Mouse (Mus musculus) liver, embryonic 15.5 days (tissue): Measurements from ENCODE around the gene Tlx1. TPM values are rescaled to one million over a fixed set of nuclear protein-coding genes. Genes with fewer than 3 reads are reported as not detected.
A peak's percentile ranks its signal among the peaks of the same experiment; 100 is the strongest.

ENCODE experiments used
- ATAC-seq: fragments of 200-750 bp; cut with Nextera tagmentation; 2 replicates; pipeline ENCODE4 v1.8.0; 2017; ENCODE audit warnings: moderate number of reproducible peaks, mild to moderate bottlenecking, moderate library complexity; ENCODE audit not compliant: insufficient read depth
- H3K27ac ChIP-seq: fragments of 300-500 bp; sonication (generic); replicated peaks from 2 replicates; pipeline ENCODE4 v1.5.1; 2015; ENCODE audit warnings: mild to moderate bottlenecking, inconsistent platforms
- H3K27me3 ChIP-seq: fragments of 300-500 bp; sonication (generic); 2 replicates; pipeline ENCODE4 v1.6.1; 2015; ENCODE audit warnings: mild to moderate bottlenecking, inconsistent platforms
- H3K36me3 ChIP-seq: fragments of 300-500 bp; sonication (generic); replicated peaks from 2 replicates; pipeline ENCODE4 v1.6.1; 2015; ENCODE audit warnings: moderate library complexity, mild to moderate bottlenecking, inconsistent platforms
- H3K4me1 ChIP-seq: fragments of 300-500 bp; sonication (generic); replicated peaks from 2 replicates; pipeline ENCODE4 v1.6.1; 2015; ENCODE audit warnings: inconsistent platforms
- H3K4me2 ChIP-seq: fragments of 300-500 bp; sonication (generic); 2 replicates; pipeline ENCODE4 v1.6.1; 2015; ENCODE audit warnings: moderate library complexity, mild to moderate bottlenecking, inconsistent platforms
- H3K4me3 ChIP-seq: fragments of 300-500 bp; sonication (generic); replicated peaks from 2 replicates; pipeline ENCODE4 v1.5.1; 2015; ENCODE audit warnings: mild to moderate bottlenecking, inconsistent platforms
- H3K9ac ChIP-seq: fragments of 300-500 bp; sonication (generic); 2 replicates; pipeline ENCODE4 v1.6.1; 2015; ENCODE audit warnings: moderate library complexity, mild to moderate bottlenecking, inconsistent platforms
- H3K9me3 ChIP-seq: fragments of 300-500 bp; sonication (generic); replicated peaks from 2 replicates; pipeline ENCODE4 v1.6.1; 2016; ENCODE audit warnings: inconsistent platforms
- WGBS: fragments of 180-500 bp; shearing (Covaris S2); methylation state at CpG from one replicate; pipeline ENCODE4 v1.1.7; 2015; ENCODE audit warnings: mixed read lengths; ENCODE audit not compliant: insufficient replicate concordance; 5-methylcytosine and 5-hydroxymethylcytosine counted together
- polyA plus RNA-seq: library from polyadenylated mRNA; unstranded; fragments of >200 nt; fragmentation: Nextera tagmentation; extraction: Ambion mirVana; gene quantifications from 2 replicates; pipeline ENCODE4 v1.2.1, GENCODE M21; 2015

Gene Tlx1
- polyA plus RNA-seq = not detected in 2 replicates

- Histone ChIP-seq H3K27me3 (peaks cover 99% of the 10 kb centered on the region), H3K36me3 (no peaks in the 10 kb centered on the region), H3K27ac (no peak within 1 kb of the TSS), H3K9ac (no peak within 1 kb of the TSS), H3K4me3 (no peak within 1 kb of the TSS), H3K4me1 (0 out of 2 replicates have a peak, but pooled peaks cover 5% of the 10 kb centered on the region), H3K9me3 (no peaks in the 10 kb centered on the region), H3K4me2 (peak within 1 kb of the TSS; percentile 5; the same call in 1 of the 2 replicates)
- WGBS = 2% methylated on average over 57 of the region's 61 CpGs
- no peak for ATAC-seq
Observed at GRCm38 (mm10) chr19:45150490-45151181, at the start of gene Tlx1. Tlx1 (plus strand) TSS chr19:45150680.

- H3K4me2 ChIP-seq = no peak overlapping the region
- H3K4me3 ChIP-seq = no peak overlapping the region
- H3K4me1 ChIP-seq = no peaks in the 10 kb centered on the region
- H3K36me3 ChIP-seq = no peaks in the 10 kb centered on the region
- H3K27ac ChIP-seq = no peak overlapping the region
- H3K9ac ChIP-seq = no peak overlapping the region
- no peak for ATAC-seq
- H3K9me3 ChIP-seq = no peaks in the 10 kb centered on the region
- WGBS = 31% methylated on average over 1 of the region's 1 CpGs
- peaks cover 56% of the 10 kb centered on the region for H3K27me3 ChIP-seq
Observed at GRCm38 (mm10) chr19:45105591-45105990, 44.9 kb upstream of the Tlx1 start.

- ATAC-seq = no peak
- Histone ChIP-seq H3K4me3 (no peak overlapping the region), H3K4me1 (no peaks in the 10 kb centered on the region), H3K36me3 (no peaks in the 10 kb centered on the region), H3K4me2 (no peak overlapping the region), H3K9ac (no peak overlapping the region), H3K27me3 (peaks cover 52% of the 10 kb centered on the region), H3K27ac (no peak overlapping the region), H3K9me3 (no peaks in the 10 kb centered on the region)
- 32% methylated on average over 6 of the region's 6 CpGs for WGBS
Observed at GRCm38 (mm10) chr19:45106689-45107088, 43.8 kb upstream of the Tlx1 start.

- ATAC-seq = no peak
- H3K9ac ChIP-seq = no peak overlapping the region
- peaks cover 22% of the 10 kb centered on the region for H3K27me3 ChIP-seq
- H3K4me2 ChIP-seq = no peak overlapping the region
- no peaks in the 10 kb centered on the region for H3K36me3 ChIP-seq
- peaks cover 6% of the 10 kb centered on the region for H3K4me1 ChIP-seq
- 24% methylated on average over 8 of the region's 8 CpGs for WGBS
- no peaks in the 10 kb centered on the region for H3K9me3 ChIP-seq
- H3K27ac ChIP-seq = no peak overlapping the region
- H3K4me3 ChIP-seq = no peak overlapping the region
Observed at GRCm38 (mm10) chr19:45110681-45111080, 39.8 kb upstream of the Tlx1 start.

- Histone ChIP-seq H3K9ac (no peak overlapping the region), H3K4me2 (no peak overlapping the region), H3K27me3 (peaks cover 10% of the 10 kb centered on the region; the same call in 1 of the 2 replicates), H3K4me3 (no peak overlapping the region), H3K36me3 (no peaks in the 10 kb centered on the region), H3K4me1 (peaks cover 6% of the 10 kb centered on the region), H3K9me3 (no peaks in the 10 kb centered on the region), H3K27ac (no peak overlapping the region)
- 69% methylated on average over 6 of the region's 6 CpGs for WGBS
- no peak for ATAC-seq
Observed at GRCm38 (mm10) chr19:45112444-45112843, 38.0 kb upstream of the Tlx1 start.

- no peak overlapping the region for H3K4me3 ChIP-seq
- H3K4me2 ChIP-seq = peak overlapping the region; percentile 32
- H3K27me3 ChIP-seq = peaks cover 18% of the 10 kb centered on the region
- peak; percentile 77 for ATAC-seq
- H3K9me3 ChIP-seq = no peaks in the 10 kb centered on the region
- H3K4me1 ChIP-seq = peaks cover 6% of the 10 kb centered on the region
- whole genome bisulfite sequencing = 13% methylated on average over 18 of the region's 18 CpGs
- H3K27ac ChIP-seq = peak overlapping the region; percentile 64
- H3K36me3 ChIP-seq = no peaks in the 10 kb centered on the region
- H3K9ac ChIP-seq = no peak overlapping the region
Observed at GRCm38 (mm10) chr19:45113791-45114460, 36.6 kb upstream of the Tlx1 start.

- H3K27ac ChIP-seq = no peak overlapping the region
- H3K27me3 ChIP-seq = peaks cover 19% of the 10 kb centered on the region
- no peak overlapping the region for H3K4me3 ChIP-seq
- no peaks in the 10 kb centered on the region for H3K9me3 ChIP-seq
- 42% methylated on average over 2 of the region's 3 CpGs for WGBS
- H3K36me3 ChIP-seq = no peaks in the 10 kb centered on the region
- H3K4me2 ChIP-seq = no peak overlapping the region
- peaks cover 6% of the 10 kb centered on the region for H3K4me1 ChIP-seq
- no peak for ATAC-seq
- no peak overlapping the region for H3K9ac ChIP-seq
Observed at GRCm38 (mm10) chr19:45114772-45115171, 35.7 kb upstream of the Tlx1 start.

GRCm38 (mm10) chr19:45116798-45117197 is 33.7 kb upstream of the Tlx1 start:
- Histone ChIP-seq H3K4me2 (no peak overlapping the region), H3K27me3 (peaks cover 35% of the 10 kb centered on the region), H3K27ac (no peak overlapping the region), H3K9ac (no peak overlapping the region), H3K9me3 (no peaks in the 10 kb centered on the region), H3K4me3 (no peak overlapping the region), H3K36me3 (no peaks in the 10 kb centered on the region), H3K4me1 (peaks cover 6% of the 10 kb centered on the region)
- ATAC-seq = no peak
- 24% methylated on average over 1 of the region's 1 CpGs for WGBS

- Histone ChIP-seq H3K27me3 (peaks cover 59% of the 10 kb centered on the region), H3K4me2 (no peak overlapping the region), H3K9me3 (no peaks in the 10 kb centered on the region), H3K36me3 (no peaks in the 10 kb centered on the region), H3K27ac (no peak overlapping the region), H3K9ac (no peak overlapping the region), H3K4me3 (no peak overlapping the region), H3K4me1 (no peaks in the 10 kb centered on the region)
- ATAC-seq = no peak
- WGBS = 28% methylated on average over 14 of the region's 14 CpGs
Observed at GRCm38 (mm10) chr19:45131966-45132628, 18.4 kb upstream of the Tlx1 start.

- H3K4me1 ChIP-seq = no peaks in the 10 kb centered on the region
- no peak overlapping the region for H3K4me3 ChIP-seq
- H3K36me3 ChIP-seq = no peaks in the 10 kb centered on the region
- H3K27me3 ChIP-seq = peaks cover 92% of the 10 kb centered on the region
- ATAC-seq = no peak
- H3K9ac ChIP-seq = no peak overlapping the region
- no peak overlapping the region for H3K4me2 ChIP-seq
- no peak overlapping the region for H3K27ac ChIP-seq
- WGBS = 8% methylated on average over 3 of the region's 3 CpGs
- H3K9me3 ChIP-seq = no peaks in the 10 kb centered on the region
Observed at GRCm38 (mm10) chr19:45142531-45142930, 7.9 kb upstream of the Tlx1 start.

GRCm38 (mm10) chr19:45143214-45143895 is 7.1 kb upstream of the Tlx1 start:
- H3K4me3 ChIP-seq = no peak overlapping the region
- no peaks in the 10 kb centered on the region for H3K4me1 ChIP-seq
- no peaks in the 10 kb centered on the region for H3K36me3 ChIP-seq
- ATAC-seq = no peak
- H3K9me3 ChIP-seq = no peaks in the 10 kb centered on the region
- H3K27ac ChIP-seq = no peak overlapping the region
- H3K4me2 ChIP-seq = no peak overlapping the region
- 3% methylated on average over 46 of the region's 46 CpGs for WGBS
- no peak overlapping the region for H3K9ac ChIP-seq
- H3K27me3 ChIP-seq = peaks cover 96% of the 10 kb centered on the region
